Mouse (Mus musculus): ENCODE data around the gene Gm20662. TPM values are rescaled to one million over a fixed set of nuclear protein-coding genes. Genes with fewer than 3 reads are reported as not detected.

Gene Gm20662
- polyA plus RNA-seq, 1 experiment from 2014 or later = 0.67 TPM

- H3K27ac ChIP-seq (ENCODE audit: low read length) = no peak overlapping the region
- no peak overlapping the region for H3K9ac ChIP-seq (replicated peaks; ENCODE audit: low read depth, low read length)
Measured at GRCm38 (mm10) chr9:107984052-107984753, 11.9 kb upstream of the Gm20662 start.

GRCm38 (mm10) chr9:107984754-107985055 lies 11.4 kb upstream of the Gm20662 start:
- Histone ChIP-seq H3K27ac (ENCODE audit: low read length) (no peak overlapping the region), H3K9me3 (ENCODE audit: control insufficient read depth, low read length) (no peaks in the 10 kb centered on the region)
- 74% methylated on average over 9 of the region's 9 CpGs for WGBS

More at GRCm38 (mm10) chr9:107984052-107984753, 11.9 kb upstream of the Gm20662 start:
- ATAC-seq = no peak
- Histone ChIP-seq H3K27me3 (replicated peaks; ENCODE audit: control insufficient read depth, insufficient read depth, low read length) (0 out of 2 replicates have a peak, but pooled peaks cover 3% of the 10 kb centered on the region), H3K9me3 (ENCODE audit: control insufficient read depth, low read length) (no peaks in the 10 kb centered on the region), H3K36me3 (ENCODE audit: control insufficient read depth, insufficient read depth) (no peaks in the 10 kb centered on the region), H3K4me1 (replicated peaks; ENCODE audit: control insufficient read depth, insufficient read depth, low read length) (peaks cover 14% of the 10 kb centered on the region), H3K4me3 (replicated peaks; ENCODE audit: low read length) (peak overlapping the region; percentile 75), H3K4me2 (ENCODE audit: low read length) (peak overlapping the region; percentile 86; the same call in 1 of the 2 replicates)
- 77% methylated on average over 19 of the region's 19 CpGs for WGBS

GRCm38 (mm10) chr9:107985131-107986119 lies 10.7 kb upstream of the Gm20662 start, which contains the start of gene Inka1:
Inka1 (minus strand) TSS chr9:107985879.
- under 1% methylated on average over 58 of the region's 58 CpGs for WGBS
- Histone ChIP-seq H3K27ac (ENCODE audit: low read length) (no peak within 1 kb of the TSS; the same call in 1 of the 2 replicates), H3K4me2 (ENCODE audit: low read length) (peak within 1 kb of the TSS; percentile 86), H3K27me3 (replicated peaks; ENCODE audit: control insufficient read depth, insufficient read depth, low read length) (0 out of 2 replicates have a peak, but pooled peaks cover 3% of the 10 kb centered on the region), H3K9me3 (ENCODE audit: control insufficient read depth, low read length) (no peaks in the 10 kb centered on the region), H3K36me3 (ENCODE audit: control insufficient read depth, insufficient read depth) (no peaks in the 10 kb centered on the region), H3K9ac (replicated peaks; ENCODE audit: low read depth, low read length) (peak within 1 kb of the TSS; percentile 67), H3K4me3 (replicated peaks; ENCODE audit: low read length) (peak within 1 kb of the TSS; percentile 75), H3K4me1 (replicated peaks; ENCODE audit: control insufficient read depth, insufficient read depth, low read length) (peaks cover 14% of the 10 kb centered on the region)
- peak; percentile 78 for ATAC-seq

More at GRCm38 (mm10) chr9:107984754-107985055, 11.4 kb upstream of the Gm20662 start:
- H3K27me3 ChIP-seq (replicated peaks; ENCODE audit: control insufficient read depth, insufficient read depth, low read length) = 0 out of 2 replicates have a peak, but pooled peaks cover 3% of the 10 kb centered on the region
- peak overlapping the region; percentile 86 for H3K4me2 ChIP-seq (ENCODE audit: low read length)
- peak overlapping the region; percentile 67; the same call in 1 of the 2 replicates for H3K9ac ChIP-seq (replicated peaks; ENCODE audit: low read depth, low read length)
- peak overlapping the region; percentile 75 for H3K4me3 ChIP-seq (replicated peaks; ENCODE audit: low read length)
- no peak for ATAC-seq
- H3K4me1 ChIP-seq (replicated peaks; ENCODE audit: control insufficient read depth, insufficient read depth, low read length) = peaks cover 14% of the 10 kb centered on the region
- no peaks in the 10 kb centered on the region for H3K36me3 ChIP-seq (ENCODE audit: control insufficient read depth, insufficient read depth)

GRCm38 (mm10) chr9:107986376-107986775 lies 9.8 kb upstream of the Gm20662 start:
- 0 out of 2 replicates have a peak, but pooled peaks cover 3% of the 10 kb centered on the region for H3K27me3 ChIP-seq (replicated peaks; ENCODE audit: control insufficient read depth, insufficient read depth, low read length)
- H3K9me3 ChIP-seq (ENCODE audit: control insufficient read depth, low read length) = no peaks in the 10 kb centered on the region
- H3K4me1 ChIP-seq (replicated peaks; ENCODE audit: control insufficient read depth, insufficient read depth, low read length) = peaks cover 14% of the 10 kb centered on the region
- no peak overlapping the region for H3K27ac ChIP-seq (ENCODE audit: low read length)
- peak; percentile 76 for ATAC-seq
- peak overlapping the region; percentile 86 for H3K4me2 ChIP-seq (ENCODE audit: low read length)
- no peak overlapping the region; the same call in none of the 2 replicates for H3K4me3 ChIP-seq (replicated peaks; ENCODE audit: low read length)
- no peak overlapping the region for H3K9ac ChIP-seq (replicated peaks; ENCODE audit: low read depth, low read length)
- H3K36me3 ChIP-seq (ENCODE audit: control insufficient read depth, insufficient read depth) = no peaks in the 10 kb centered on the region
- WGBS = 4% methylated on average over 18 of the region's 18 CpGs

- WGBS = 82% methylated on average over 3 of the region's 3 CpGs
- Histone ChIP-seq H3K9ac (replicated peaks; ENCODE audit: low read depth, low read length) (no peak overlapping the region), H3K9me3 (ENCODE audit: control insufficient read depth, low read length) (no peaks in the 10 kb centered on the region), H3K4me2 (ENCODE audit: low read length) (no peak overlapping the region), H3K27me3 (replicated peaks; ENCODE audit: control insufficient read depth, insufficient read depth, low read length) (0 out of 2 replicates have a peak, but pooled peaks cover 3% of the 10 kb centered on the region), H3K27ac (ENCODE audit: low read length) (no peak overlapping the region), H3K4me1 (replicated peaks; ENCODE audit: control insufficient read depth, insufficient read depth, low read length) (peaks cover 14% of the 10 kb centered on the region), H3K4me3 (replicated peaks; ENCODE audit: low read length) (no peak overlapping the region), H3K36me3 (ENCODE audit: control insufficient read depth, insufficient read depth) (no peaks in the 10 kb centered on the region)
- ATAC-seq = no peak
Measured at GRCm38 (mm10) chr9:107987950-107988349, 8.2 kb upstream of the Gm20662 start.

GRCm38 (mm10) chr9:107992197-107992596 lies 4.0 kb upstream of the Gm20662 start, which contains the start of gene Cdhr4:
Cdhr4 (plus strand) TSS chr9:107992497.
- no peak for ATAC-seq
- Histone ChIP-seq H3K9me3 (ENCODE audit: control insufficient read depth, low read length) (no peaks in the 10 kb centered on the region), H3K27me3 (replicated peaks; ENCODE audit: control insufficient read depth, insufficient read depth, low read length) (no peaks in the 10 kb centered on the region), H3K27ac (ENCODE audit: low read length) (no peak within 1 kb of the TSS), H3K4me3 (replicated peaks; ENCODE audit: low read length) (no peak within 1 kb of the TSS), H3K4me1 (replicated peaks; ENCODE audit: control insufficient read depth, insufficient read depth, low read length) (no peaks in the 10 kb centered on the region), H3K36me3 (ENCODE audit: control insufficient read depth, insufficient read depth) (no peaks in the 10 kb centered on the region), H3K9ac (replicated peaks; ENCODE audit: low read depth, low read length) (no peak within 1 kb of the TSS), H3K4me2 (ENCODE audit: low read length) (no peak within 1 kb of the TSS)
- 68% methylated on average over 2 of the region's 2 CpGs for WGBS

- no peak overlapping the region for H3K27ac ChIP-seq (ENCODE audit: low read length)
- no peak overlapping the region for H3K4me2 ChIP-seq (ENCODE audit: low read length)
- WGBS = 80% methylated on average over 11 of the region's 11 CpGs
- no peaks in the 10 kb centered on the region for H3K27me3 ChIP-seq (replicated peaks; ENCODE audit: control insufficient read depth, insufficient read depth, low read length)
- no peaks in the 10 kb centered on the region for H3K4me1 ChIP-seq (replicated peaks; ENCODE audit: control insufficient read depth, insufficient read depth, low read length)
- no peaks in the 10 kb centered on the region for H3K9me3 ChIP-seq (ENCODE audit: control insufficient read depth, low read length)
- no peaks in the 10 kb centered on the region for H3K36me3 ChIP-seq (ENCODE audit: control insufficient read depth, insufficient read depth)
- no peak for ATAC-seq
- no peak overlapping the region for H3K4me3 ChIP-seq (replicated peaks; ENCODE audit: low read length)
- no peak overlapping the region for H3K9ac ChIP-seq (replicated peaks; ENCODE audit: low read depth, low read length)
Measured at GRCm38 (mm10) chr9:107993013-107993412, 3.1 kb upstream of the Gm20662 start.

GRCm38 (mm10) chr9:107994464-107994863 lies 1.7 kb upstream of the Gm20662 start:
- Histone ChIP-seq H3K9ac (replicated peaks; ENCODE audit: low read depth, low read length) (no peak overlapping the region), H3K4me1 (replicated peaks; ENCODE audit: control insufficient read depth, insufficient read depth, low read length) (no peaks in the 10 kb centered on the region), H3K9me3 (ENCODE audit: control insufficient read depth, low read length) (no peaks in the 10 kb centered on the region), H3K27ac (ENCODE audit: low read length) (no peak overlapping the region), H3K36me3 (ENCODE audit: control insufficient read depth, insufficient read depth) (no peaks in the 10 kb centered on the region), H3K4me2 (ENCODE audit: low read length) (no peak overlapping the region), H3K27me3 (replicated peaks; ENCODE audit: control insufficient read depth, insufficient read depth, low read length) (no peaks in the 10 kb centered on the region), H3K4me3 (replicated peaks; ENCODE audit: low read length) (no peak overlapping the region)
- 68% methylated on average over 2 of the region's 2 CpGs for WGBS
- ATAC-seq = no peak

GRCm38 (mm10) chr9:107995513-107995912 lies 636 bp upstream of the Gm20662 start:
- 94% methylated on average over 21 of the region's 21 CpGs for WGBS
- no peak for ATAC-seq

More at GRCm38 (mm10) chr9:107995513-107995912, 636 bp upstream of the Gm20662 start:
- Histone ChIP-seq H3K4me3 (replicated peaks; ENCODE audit: low read length) (no peak overlapping the region), H3K9ac (replicated peaks; ENCODE audit: low read depth, low read length) (no peak overlapping the region), H3K4me2 (ENCODE audit: low read length) (no peak overlapping the region), H3K36me3 (ENCODE audit: control insufficient read depth, insufficient read depth) (no peaks in the 10 kb centered on the region), H3K27ac (ENCODE audit: low read length) (no peak overlapping the region), H3K4me1 (replicated peaks; ENCODE audit: control insufficient read depth, insufficient read depth, low read length) (no peaks in the 10 kb centered on the region), H3K27me3 (replicated peaks; ENCODE audit: control insufficient read depth, insufficient read depth, low read length) (no peaks in the 10 kb centered on the region; the same call in 1 of the 2 replicates), H3K9me3 (ENCODE audit: control insufficient read depth, low read length) (no peaks in the 10 kb centered on the region)

Measured in forebrain, embryonic 16.5 days (tissue).